Mouse (Mus musculus): ENCODE data around the gene 1700003H04Rik.

DNA sequence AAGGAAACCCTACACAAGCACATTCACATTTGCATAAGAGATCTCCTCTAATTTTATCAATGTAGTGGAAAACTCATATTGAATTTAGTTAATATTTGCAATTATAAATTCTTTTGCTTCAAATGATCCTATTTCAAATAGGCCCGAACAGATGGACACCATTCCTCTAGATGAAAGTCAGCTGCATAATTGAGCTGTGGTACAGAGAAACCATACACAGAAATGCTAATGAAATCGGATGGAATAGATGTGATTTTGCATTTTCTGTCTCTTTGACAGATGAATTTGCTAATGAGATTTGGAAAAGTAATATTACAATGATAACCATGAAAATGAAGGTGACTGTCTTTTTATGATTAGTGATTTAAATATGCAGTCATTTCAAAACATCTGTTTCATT is 62.1 kb downstream of the 1700003H04Rik start:
- no peak for TF ChIP-seq POLR2A (IDR thresholded peaks at IDR 0.05; ENCODE audit: borderline replicate concordance, control insufficient read depth, low read depth, low read length)
- no peak for TF ChIP-seq CTCF (IDR thresholded peaks at IDR 0.05; ENCODE audit: control insufficient read depth, insufficient read depth, low read length)

Measured in bone marrow, adult 2 months (tissue).